Mouse (Mus musculus) granulocyte monocyte progenitor cell, adult 5-6 weeks (primary cell): ENCODE measurements around the gene B430305J03Rik. TPM values are rescaled to one million over a fixed set of nuclear protein-coding genes. Genes with fewer than 3 reads are reported as not detected.
A peak's percentile ranks its signal among the peaks of the same experiment; 100 is the strongest.

Experiments
- ATAC-seq: replicated peaks from 2 replicates; pipeline ENCODE4 v1.8.0; 2016; ENCODE audit warnings: mild to moderate bottlenecking, moderate TSS enrichment, inconsistent platforms; ENCODE audit not compliant: poor library complexity, severe bottlenecking
- total RNA-seq, 2 experiments: library from RNA; stranded (forward) in 1 of 2; stranded (reverse) in 1 of 2; fragments of 200-712, 200-1000 nt in 1 of 2; fragments of >200 nt in 1 of 2; fragmentation: Nextera tagmentation in 1 of 2; gene quantifications; 2 replicates each; pipeline ENCODE4 v1.2.3; 2014 to 2017

B430305J03Rik gene
- total RNA-seq, 2 experiments from 2014 or later: 0.15 TPM; not detected in 1

- no peak for ATAC-seq
Observed at GRCm38 (mm10) chr3:61355464-61355863, 10.3 kb downstream of the B430305J03Rik start.

GRCm38 (mm10) chr3:61349433-61349832, 16.3 kb downstream of the B430305J03Rik start:
- ATAC-seq: no peak

- no peak for ATAC-seq
Observed at GRCm38 (mm10) chr3:61348036-61348614, 17.6 kb downstream of the B430305J03Rik start.

GRCm38 (mm10) chr3:61345636-61346035, 20.1 kb downstream of the B430305J03Rik start:
- ATAC-seq: no peak

GRCm38 (mm10) chr3:61344031-61344430, 21.7 kb downstream of the B430305J03Rik start:
- ATAC-seq: peak; percentile 30; the same call in 1 of the 2 replicates

GRCm38 (mm10) chr3:61340321-61340720, 25.4 kb downstream of the B430305J03Rik start:
- no peak for ATAC-seq

GRCm38 (mm10) chr3:61337230-61337629, 28.5 kb downstream of the B430305J03Rik start:
- no peak for ATAC-seq

GRCm38 (mm10) chr3:61336205-61336604, 29.5 kb downstream of the B430305J03Rik start:
- no peak for ATAC-seq

- ATAC-seq: peak; percentile 99
Observed at GRCm38 (mm10) chr3:61321632-61322031, 44.1 kb downstream of the B430305J03Rik start.

GRCm38 (mm10) chr3:61320031-61320430, 45.7 kb downstream of the B430305J03Rik start:
- ATAC-seq: no peak

- no peak for ATAC-seq
Observed at GRCm38 (mm10) chr3:61315002-61315401, 50.7 kb downstream of the B430305J03Rik start.

Other genes with a start within 250 kb of the B430305J03Rik start
- 4.0 and 5.2 TPM in 2 replicates for gene Rap2b, start 4.3 kb downstream of the B430305J03Rik start, total RNA-seq (2014; fragmentation: Nextera tagmentation)
- gene Rap2b, start 4.3 kb downstream of the B430305J03Rik start, total RNA-seq (2017): 8.1 and 10.5 TPM in 2 replicates